Mouse (Mus musculus): Measurements from ENCODE around the gene Olfr666.
"Not testable (repeated sequence)": the region's sequence is repeated elsewhere in the genome, so short reads cannot be mapped to it uniquely, and the experiment has no call there.

Gene Olfr666

GRCm38 (mm10) chr7:104895852-104896251 is at the start of gene Olfr666:
Gene Olfr666 (minus strand): TSS chr7:104895952.
- DNase-seq, result no peak

- no peak for DNase-seq
Measured at GRCm38 (mm10) chr7:104933940-104934339, 38.2 kb upstream of the Olfr666 start, which contains the start of gene Olfr669. Gene Olfr669 (plus strand): TSS chr7:104934240.

GRCm38 (mm10) chr7:104927957-104928356 is 32.2 kb upstream of the Olfr666 start, which contains the start of gene Olfr668:
Gene Olfr668 (minus strand): TSS chr7:104928057.
- no peak for DNase-seq

- no peak for DNase-seq
Measured at GRCm38 (mm10) chr7:104921382-104921781, 25.6 kb upstream of the Olfr666 start, which contains the start of gene Olfr667. Gene Olfr667 (minus strand): TSS chr7:104921482.

GRCm38 (mm10) chr7:104877731-104878130 is 18.0 kb downstream of the Olfr666 start, which contains the start of gene Olfr665:
Gene Olfr665 (plus strand): TSS chr7:104878031.
- no peak for DNase-seq

GRCm38 (mm10) chr7:104861381-104861780 is 34.4 kb downstream of the Olfr666 start:
- DNase-seq, result no peak

GRCm38 (mm10) chr7:104857683-104858082 is 38.1 kb downstream of the Olfr666 start:
- no peak for DNase-seq

- DNase-seq, result not testable (repeated sequence)
Measured at GRCm38 (mm10) chr7:104856709-104857108, 39.0 kb downstream of the Olfr666 start, which contains the start of gene Usp17la. Gene Usp17la (plus strand): TSS chr7:104857009.

- no peak for DNase-seq
Measured at GRCm38 (mm10) chr7:104855248-104855750, 40.5 kb downstream of the Olfr666 start.

- DNase-seq, result not testable (repeated sequence)
Measured at GRCm38 (mm10) chr7:104851546-104851945, 44.2 kb downstream of the Olfr666 start.

GRCm38 (mm10) chr7:104843731-104844287 is 51.9 kb downstream of the Olfr666 start:
- no peak for DNase-seq

- DNase-seq, result no peak
Measured at GRCm38 (mm10) chr7:104842503-104842902, 53.2 kb downstream of the Olfr666 start, which contains the start of gene Usp17lb. Gene Usp17lb (minus strand): TSS chr7:104842603.

Measured in layer of hippocampus, adult 9-11 months (tissue).